Mouse (Mus musculus) liver, postnatal 0 days (tissue): ENCODE results near the gene Gdf2. TPM values are rescaled to one million over a fixed set of nuclear protein-coding genes. Genes with fewer than 3 reads are reported as not detected.
A peak's percentile ranks its signal among the peaks of the same experiment; 100 is the strongest.

ENCODE experiments used
- ATAC-seq: fragments of 200-750 bp; cut with Nextera tagmentation; 2 replicates; pipeline ENCODE4 v1.8.0; 2017; ENCODE audit warnings: mild to moderate bottlenecking, moderate library complexity
- DNase-seq: peaks from one replicate; pipeline ENCODE4 v3.0.0-alpha.2; 2016
- H3K27ac ChIP-seq: fragments of 300-500 bp; sonication (generic); 2 replicates; pipeline ENCODE4 v1.5.1; 2014; ENCODE audit warnings: antibody characterized with exemption, moderate library complexity, mild to moderate bottlenecking, low read depth
- H3K27me3 ChIP-seq: fragments of 300-500 bp; sonication (generic); 2 replicates; pipeline ENCODE4 v1.6.1; 2014; ENCODE audit warnings: low read length, control low read depth, mixed read lengths; ENCODE audit not compliant: insufficient read depth
- H3K36me3 ChIP-seq: fragments of 300-500 bp; sonication (generic); replicated peaks from 2 replicates; pipeline ENCODE4 v1.6.1; 2014; ENCODE audit warnings: mild to moderate bottlenecking, control low read depth, low read length, moderate library complexity, mixed read lengths; ENCODE audit not compliant: insufficient read depth
- H3K4me1 ChIP-seq: fragments of 300-500 bp; sonication (generic); 2 replicates; pipeline ENCODE4 v1.6.1; 2014; ENCODE audit warnings: antibody characterized with exemption, mild to moderate bottlenecking, control low read depth; ENCODE audit not compliant: insufficient read depth
- H3K4me2 ChIP-seq: fragments of 300-500 bp; sonication (generic); 2 replicates; pipeline ENCODE4 v1.6.1; 2014; ENCODE audit warnings: low read depth, mild to moderate bottlenecking, low read length, moderate library complexity, mixed read lengths
- H3K4me3 ChIP-seq: fragments of 300-500 bp; sonication (generic); 2 replicates; pipeline ENCODE4 v1.5.1; 2014; ENCODE audit warnings: low read depth, low read length
- H3K9ac ChIP-seq: fragments of 300-500 bp; sonication (generic); replicated peaks from 2 replicates; pipeline ENCODE4 v1.6.1; 2014; ENCODE audit warnings: mild to moderate bottlenecking, moderate library complexity
- H3K9me3 ChIP-seq: fragments of 300-500 bp; sonication (generic); 2 replicates; pipeline ENCODE4 v1.6.1; 2016; ENCODE audit warnings: mild to moderate bottlenecking, control low read depth, low read length, mixed read lengths
- CTCF ChIP-seq: sonication (generic); IDR thresholded peaks from 2 replicates; pipeline ENCODE4 v1.5.1; 2016; ENCODE audit warnings: antibody characterized with exemption, low read depth
- EP300 ChIP-seq: IDR thresholded peaks from 2 replicates; pipeline ENCODE4 v1.6.1; 2016; ENCODE audit warnings: antibody characterized with exemption, low read depth, mild to moderate bottlenecking
- WGBS: fragments of 180-500 bp; shearing (Covaris S2); extraction: QIAGEN DNeasy Blood & Tissue Kit; methylation state at CpG from one replicate; pipeline ENCODE4 v1.1.7; 2014; ENCODE audit not compliant: insufficient replicate concordance; 5-methylcytosine and 5-hydroxymethylcytosine counted together
- polyA plus RNA-seq: library from polyadenylated mRNA; unstranded; fragments of >200 nt; fragmentation: Nextera tagmentation; extraction: Ambion mirVana; gene quantifications from 2 replicates; pipeline ENCODE4 v1.2.1, GENCODE M21; 2015

Gdf2 gene
- polyA plus RNA-seq, 1 experiment from 2014 or later = 10.5 TPM

DNA sequence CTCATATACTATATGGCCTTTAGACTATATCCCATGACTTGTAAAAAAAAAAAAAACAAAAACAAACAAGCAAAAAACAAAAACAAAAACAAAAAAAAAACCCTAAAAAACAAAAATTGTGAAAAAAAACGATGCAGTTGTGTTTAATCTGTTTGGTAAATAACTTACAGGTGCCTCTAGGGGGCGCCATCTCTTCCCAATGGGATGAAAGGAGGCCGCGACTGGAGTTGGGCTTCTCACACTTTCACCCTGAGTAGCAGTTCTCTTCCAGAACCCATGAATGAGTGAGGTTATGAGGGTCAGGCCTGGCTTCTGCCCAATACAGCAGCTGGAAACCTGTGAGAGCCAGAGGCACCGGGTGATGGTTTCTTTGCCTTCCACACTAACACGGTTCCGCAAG lies 24.8 kb downstream of the Gdf2 start:
- DNase-seq (no peak), ATAC-seq (no peak)
- peak; percentile 18; the same call in 1 of the 2 replicates for TF ChIP-seq CTCF
- TF ChIP-seq EP300 = no peak
- H3K36me3 ChIP-seq = no peaks in the 10 kb centered on the region
- no peaks in the 10 kb centered on the region for H3K27me3 ChIP-seq
- H3K4me1 ChIP-seq = no peaks in the 10 kb centered on the region
- no peak overlapping the region for H3K4me2 ChIP-seq
- no peak overlapping the region for H3K9ac ChIP-seq
- H3K9me3 ChIP-seq = no peaks in the 10 kb centered on the region
- H3K27ac ChIP-seq = no peak overlapping the region
- WGBS = 58% methylated on average over 7 of the region's 7 CpGs
- H3K4me3 ChIP-seq = no peak overlapping the region

DNA sequence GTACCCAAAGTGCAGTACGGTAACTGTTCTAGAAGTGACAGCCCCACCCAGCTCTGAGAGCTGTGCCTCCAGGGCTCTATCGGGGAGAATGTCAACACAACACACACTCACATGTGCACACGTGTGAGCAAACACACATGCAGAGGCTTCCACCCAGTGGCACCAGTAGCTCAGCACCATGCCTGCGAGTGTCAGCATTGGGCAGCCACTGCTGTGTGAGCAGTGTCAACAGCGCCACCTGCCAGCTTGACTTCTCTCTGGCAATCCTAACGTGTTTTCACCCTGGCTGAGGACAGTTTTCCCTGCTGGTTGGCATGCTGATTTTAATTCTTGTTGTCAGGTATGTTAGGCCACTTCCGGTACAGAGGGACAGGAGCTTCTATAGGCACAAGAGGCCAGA lies 31.8 kb downstream of the Gdf2 start:
- DNase-seq (no peak), ATAC-seq (no peak)
- Histone ChIP-seq H3K4me2 (no peak overlapping the region), H3K4me1 (no peaks in the 10 kb centered on the region), H3K9me3 (no peaks in the 10 kb centered on the region), H3K36me3 (no peaks in the 10 kb centered on the region), H3K27me3 (0 out of 2 replicates have a peak, but pooled peaks cover under 1% of the 10 kb centered on the region), H3K27ac (no peak overlapping the region), H3K9ac (no peak overlapping the region), H3K4me3 (no peak overlapping the region)
- peak; percentile 44 for TF ChIP-seq CTCF
- TF ChIP-seq EP300 = no peak
- WGBS = 41% methylated on average over 7 of the region's 7 CpGs

GRCm38 (mm10) chr14:33974752-33975151 lies 33.9 kb downstream of the Gdf2 start:
- Histone ChIP-seq H3K36me3 (no peaks in the 10 kb centered on the region), H3K27ac (no peak overlapping the region), H3K9me3 (no peaks in the 10 kb centered on the region), H3K27me3 (0 out of 2 replicates have a peak, but pooled peaks cover 6% of the 10 kb centered on the region), H3K9ac (no peak overlapping the region), H3K4me3 (no peak overlapping the region), H3K4me2 (no peak overlapping the region), H3K4me1 (no peaks in the 10 kb centered on the region)
- ATAC-seq = no peak
- WGBS = 73% methylated on average over 5 of the region's 5 CpGs
- DNase-seq = no peak
- TF ChIP-seq EP300 (no peak), CTCF (no peak)

DNA sequence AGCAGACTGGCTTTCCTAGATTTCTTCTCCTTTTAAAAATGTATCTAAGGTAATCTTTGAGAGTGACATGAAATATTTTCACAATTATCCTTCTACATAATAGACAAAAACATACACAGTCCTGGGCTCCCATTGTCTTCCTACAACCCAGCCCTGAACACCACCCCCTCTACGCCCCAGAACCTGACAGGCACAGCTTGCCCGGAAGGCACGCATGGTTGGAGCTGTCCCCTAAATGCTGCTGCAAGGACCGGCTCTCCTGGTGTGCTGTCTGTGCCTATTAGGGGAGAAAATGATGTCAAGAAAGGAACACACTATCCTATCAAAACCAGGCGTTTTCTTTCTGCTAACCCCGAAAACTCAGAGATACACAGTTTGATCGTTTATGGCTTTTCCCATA lies 36.9 kb downstream of the Gdf2 start:
- TF ChIP-seq CTCF = no peak
- TF ChIP-seq EP300 = no peak
- H3K9ac ChIP-seq = no peak overlapping the region
- 43% methylated on average over 7 of the region's 7 CpGs for WGBS
- no peaks in the 10 kb centered on the region for H3K4me1 ChIP-seq
- no peak overlapping the region for H3K27ac ChIP-seq
- DNase-seq (no peak), ATAC-seq (no peak)
- H3K4me3 ChIP-seq = no peak overlapping the region
- H3K27me3 ChIP-seq = 0 out of 2 replicates have a peak, but pooled peaks cover 6% of the 10 kb centered on the region
- no peak overlapping the region for H3K4me2 ChIP-seq
- no peaks in the 10 kb centered on the region for H3K9me3 ChIP-seq
- H3K36me3 ChIP-seq = no peaks in the 10 kb centered on the region

- DNase-seq (no peak), ATAC-seq (no peak)
- H3K36me3 ChIP-seq = no peaks in the 10 kb centered on the region
- no peak within 1 kb of the TSS for H3K9ac ChIP-seq
- no peak within 1 kb of the TSS for H3K4me3 ChIP-seq
- H3K27ac ChIP-seq = no peak within 1 kb of the TSS
- no peaks in the 10 kb centered on the region for H3K9me3 ChIP-seq
- H3K4me1 ChIP-seq = no peaks in the 10 kb centered on the region
- no peak within 1 kb of the TSS for H3K4me2 ChIP-seq
- 4% methylated on average over 25 of the region's 25 CpGs for WGBS
- H3K27me3 ChIP-seq = 0 out of 2 replicates have a peak, but pooled peaks cover 6% of the 10 kb centered on the region
- TF ChIP-seq EP300 (no peak), CTCF (no peak)
These were observed 37.8 kb downstream of the Gdf2 start, which contains the start of gene Zfp488 for GRCm38 (mm10) chr14:33978604-33979059. Gene Zfp488 (minus strand): TSS chr14:33978764.

DNA sequence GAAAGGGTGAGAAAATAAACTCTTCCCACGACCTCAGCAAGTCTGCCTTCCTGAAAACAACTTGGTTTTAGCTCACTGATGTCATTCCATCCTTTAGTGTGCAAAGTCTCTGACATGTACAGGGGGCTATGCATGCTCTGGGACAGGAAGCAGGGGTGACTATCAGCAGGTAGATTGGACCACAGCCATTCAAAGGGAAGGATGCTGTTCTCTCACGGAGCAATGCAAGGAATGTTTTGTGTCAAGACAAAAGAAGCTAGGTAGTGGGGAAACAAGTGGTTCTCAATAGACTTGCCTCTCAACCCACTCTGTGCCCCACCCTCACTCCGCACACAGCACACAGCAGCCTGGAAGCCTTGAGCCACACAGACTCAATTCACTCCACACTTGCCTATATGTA lies 48.4 kb downstream of the Gdf2 start:
- Histone ChIP-seq H3K4me3 (no peak overlapping the region), H3K4me1 (no peaks in the 10 kb centered on the region), H3K27ac (no peak overlapping the region), H3K9me3 (no peaks in the 10 kb centered on the region), H3K36me3 (no peaks in the 10 kb centered on the region), H3K27me3 (no peaks in the 10 kb centered on the region), H3K9ac (no peak overlapping the region), H3K4me2 (no peak overlapping the region)
- WGBS = 50% methylated on average over 3 of the region's 3 CpGs
- TF ChIP-seq CTCF (no peak), EP300 (no peak)
- ATAC-seq (no peak), DNase-seq (no peak)

GRCm38 (mm10) chr14:33991971-33992370 lies 51.1 kb downstream of the Gdf2 start:
- no peak overlapping the region for H3K4me3 ChIP-seq
- DNase-seq = no peak
- 62% methylated on average over 4 of the region's 4 CpGs for WGBS

More at GRCm38 (mm10) chr14:33991971-33992370, 51.1 kb downstream of the Gdf2 start:
- Histone ChIP-seq H3K36me3 (no peaks in the 10 kb centered on the region), H3K9ac (no peak overlapping the region), H3K4me1 (no peaks in the 10 kb centered on the region), H3K4me2 (no peak overlapping the region), H3K9me3 (no peaks in the 10 kb centered on the region), H3K27ac (no peak overlapping the region), H3K27me3 (no peaks in the 10 kb centered on the region)
- TF ChIP-seq EP300 (no peak), CTCF (no peak)
- ATAC-seq = no peak
